Mouse (Mus musculus) CD4-positive, CD25-positive, alpha-beta regulatory T cell, adult 4 months (primary cell): Measurements from ENCODE around the gene Asb16. TPM values are rescaled to one million over a fixed set of nuclear protein-coding genes. Genes with fewer than 3 reads are reported as not detected.
A peak's percentile ranks its signal among the peaks of the same experiment; 100 is the strongest.
"Not testable (repeated sequence)": the region's sequence is repeated elsewhere in the genome, so short reads cannot be mapped to it uniquely, and the experiment has no call there.

Experiments
- ATAC-seq: one replicate; pipeline ENCODE4 v1.8.0; 2017
- polyA plus RNA-seq, 2 experiments: library from polyadenylated mRNA; unstranded; fragments of 100-300 nt; shearing (Covaris generic); gene quantifications; one replicate each; pipeline ENCODE4 v1.2.1; 2017

Asb16 gene
- polyA plus RNA-seq, 2 experiments from 2014 or later = not detected

DNA sequence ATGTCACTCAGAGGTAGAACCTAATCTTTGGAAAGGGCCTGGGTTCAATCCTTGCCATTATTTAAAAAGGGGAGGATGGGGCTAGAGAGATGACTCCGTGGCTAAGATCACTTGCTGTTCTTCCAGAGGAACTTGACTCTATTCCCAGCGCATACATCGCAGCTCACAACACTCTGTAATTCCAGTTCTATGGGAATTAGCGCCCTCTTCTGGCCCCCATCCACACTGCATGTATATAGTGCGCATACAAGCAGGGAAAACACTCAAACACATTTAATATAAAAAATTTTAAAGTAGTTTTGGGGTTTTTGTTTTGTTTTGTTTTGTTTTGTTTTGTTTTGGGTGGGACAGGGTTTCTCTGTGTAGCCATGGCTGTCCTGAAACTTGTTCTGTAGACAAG, 26.7 kb upstream of the Asb16 start:
- no peak for ATAC-seq

DNA sequence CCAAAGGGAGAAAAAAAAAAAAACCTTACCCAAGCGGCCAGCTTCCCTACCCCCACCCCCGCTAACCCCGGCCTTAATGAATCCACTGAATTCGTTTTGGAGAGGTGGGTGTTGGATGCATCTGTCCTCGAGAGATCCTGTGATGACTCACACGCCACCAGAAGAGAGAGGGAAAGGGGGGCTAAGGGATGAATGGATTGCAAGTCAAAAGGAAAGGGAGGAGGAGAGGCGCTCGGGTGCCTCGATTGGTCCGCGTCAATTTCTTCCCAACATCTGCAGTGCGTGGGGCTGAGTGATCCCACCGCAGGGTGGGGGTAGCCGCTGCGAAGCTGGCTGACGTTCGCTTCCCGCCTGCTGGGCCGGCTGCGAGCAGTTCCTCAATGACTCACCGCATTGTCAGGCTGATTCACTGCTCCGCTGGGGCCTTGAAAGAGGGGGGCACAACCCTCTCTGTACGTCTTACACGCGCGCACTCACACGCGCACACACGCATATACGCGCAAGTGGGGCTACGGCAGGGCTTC, 23.6 kb upstream of the Asb16 start:
- peak; percentile 53 for ATAC-seq

DNA sequence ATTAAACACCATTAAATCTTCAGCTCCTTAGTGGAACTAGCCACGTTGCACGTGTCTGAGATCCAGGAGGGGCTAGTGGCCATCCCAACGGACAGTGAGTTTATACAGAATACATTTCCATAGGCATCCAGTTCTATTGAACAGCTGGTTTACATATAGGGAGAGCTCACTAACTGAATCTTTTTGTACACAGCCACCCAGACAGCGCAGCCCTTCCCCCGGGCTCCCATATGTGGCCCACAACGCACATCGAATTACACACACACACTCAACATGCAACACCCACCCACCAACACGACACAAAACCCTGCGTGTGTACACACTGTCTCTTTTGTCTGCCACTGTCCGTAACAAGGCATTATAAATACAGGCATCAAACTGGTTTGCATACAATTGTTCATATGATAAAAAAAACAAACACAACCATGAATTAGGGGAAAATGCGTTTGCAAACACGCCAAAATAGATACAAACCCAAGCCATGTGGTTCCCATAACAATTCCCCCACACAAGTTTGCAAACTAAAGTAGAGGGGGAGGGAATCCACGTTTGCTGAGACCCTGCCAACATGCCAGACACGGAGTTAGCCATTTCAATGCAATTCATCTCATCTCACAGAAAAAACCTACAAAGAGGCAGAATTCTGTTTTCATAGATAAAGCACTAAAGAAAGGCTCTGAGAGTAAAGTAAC, 22.8 kb upstream of the Asb16 start:
- ATAC-seq = no peak

DNA sequence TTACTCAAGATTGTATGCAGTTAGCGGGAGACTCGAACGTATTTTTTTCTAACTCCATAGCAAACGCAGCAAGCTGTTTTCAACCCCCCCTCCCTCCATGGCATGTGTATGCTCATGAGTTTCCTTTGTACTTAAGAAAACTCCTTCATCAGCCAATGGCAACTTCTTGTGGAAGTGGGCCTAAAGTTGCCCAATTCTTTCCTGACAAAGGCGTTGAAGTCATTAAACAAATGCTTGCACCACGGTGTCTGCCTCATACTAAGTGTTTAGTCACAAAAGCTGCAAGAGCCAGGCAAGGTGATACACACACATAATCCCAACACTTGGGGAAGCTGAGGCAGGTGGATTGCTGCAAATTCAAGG, 22.3 kb upstream of the Asb16 start:
- ATAC-seq = no peak

DNA sequence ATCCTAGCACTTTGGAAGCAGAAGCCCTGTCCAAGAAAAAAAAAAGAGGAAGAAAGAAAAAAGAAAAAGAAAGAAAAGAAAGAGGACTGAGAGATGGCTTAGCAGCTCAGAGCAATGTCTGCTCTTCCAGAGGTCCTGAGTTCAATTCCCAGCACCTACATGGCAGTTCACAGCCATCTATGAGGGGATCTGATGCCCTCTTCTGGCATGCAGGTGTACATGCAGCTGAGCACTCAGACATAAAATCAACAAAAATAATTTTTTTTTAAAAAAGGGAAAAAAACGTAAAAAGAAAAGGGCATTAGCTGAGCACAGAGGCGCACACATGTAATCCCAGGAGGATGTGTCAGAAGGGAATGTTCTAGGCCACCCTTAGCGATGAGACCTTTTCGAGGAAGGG, 21.7 kb upstream of the Asb16 start:
- ATAC-seq = no peak

DNA sequence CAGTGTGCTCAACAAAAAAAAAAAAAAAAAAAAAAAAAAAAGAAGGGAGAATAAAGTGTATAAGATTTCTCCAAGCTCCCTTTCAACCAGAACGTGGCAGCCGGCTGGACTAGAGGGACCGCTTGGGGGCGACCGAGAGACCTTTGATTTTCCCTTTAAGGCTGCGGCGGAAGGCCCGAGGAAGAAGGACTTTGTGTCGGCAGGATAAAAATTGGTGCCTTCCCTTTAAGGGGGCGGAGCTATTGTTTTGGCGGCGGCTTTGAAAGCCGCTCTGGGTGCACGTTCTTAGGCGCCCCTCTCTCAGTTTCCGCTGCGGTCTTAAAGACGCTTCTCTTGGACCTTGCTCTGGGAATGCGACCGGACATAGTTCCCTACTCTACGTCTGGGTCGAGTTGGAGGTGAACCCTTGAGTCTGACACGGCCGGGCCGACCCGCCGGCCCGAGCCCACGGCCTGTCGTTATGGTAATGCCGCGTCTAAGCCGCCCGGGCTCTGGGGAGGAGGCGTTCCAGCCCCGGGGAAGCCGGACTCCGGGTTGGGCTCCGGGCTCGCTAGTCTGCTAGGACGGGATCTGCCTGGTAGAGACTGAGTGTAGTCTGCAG, 19.8 kb upstream of the Asb16 start, which contains the start of gene BC030867:
TSS of gene BC030867 (plus strand) at position 253 of the 601 bp plus-strand sequence.
- ATAC-seq = peak; percentile 90

DNA sequence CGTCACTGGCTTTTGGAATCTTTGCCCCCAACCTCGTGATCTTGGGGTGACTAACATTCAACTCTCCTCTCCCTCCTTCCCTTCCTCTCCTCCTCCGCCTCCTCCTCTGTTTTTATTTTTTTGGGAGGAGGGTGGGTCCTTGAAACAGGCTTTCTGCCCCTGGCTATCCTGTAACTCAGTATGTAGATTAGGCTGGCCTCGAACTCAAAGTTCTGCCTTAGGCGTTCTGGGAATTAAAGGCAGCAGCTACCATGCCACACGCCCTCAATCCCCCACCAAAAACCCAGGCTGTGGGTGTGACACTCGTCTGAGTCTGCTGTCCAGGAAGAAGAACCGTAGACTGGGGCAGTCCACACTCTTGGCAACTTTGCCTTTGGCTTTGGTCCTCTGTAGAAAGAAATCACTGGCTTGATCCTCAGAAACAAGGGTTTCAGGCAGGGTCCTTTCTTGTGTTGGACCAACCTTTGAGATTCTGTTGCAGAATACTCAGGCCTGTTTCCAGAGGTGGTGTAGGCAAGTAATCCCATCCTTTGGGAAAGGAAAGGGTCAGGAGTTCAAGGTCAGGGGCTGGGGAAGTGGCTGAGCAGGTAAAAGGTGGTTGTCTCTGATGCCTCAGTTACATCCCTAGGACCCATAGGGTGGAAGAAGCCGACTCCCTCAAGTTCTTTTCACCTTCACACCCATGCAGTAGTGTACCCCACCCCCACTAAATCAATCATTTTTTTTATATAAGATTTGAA, 19.0 kb upstream of the Asb16 start:
- ATAC-seq = no peak

DNA sequence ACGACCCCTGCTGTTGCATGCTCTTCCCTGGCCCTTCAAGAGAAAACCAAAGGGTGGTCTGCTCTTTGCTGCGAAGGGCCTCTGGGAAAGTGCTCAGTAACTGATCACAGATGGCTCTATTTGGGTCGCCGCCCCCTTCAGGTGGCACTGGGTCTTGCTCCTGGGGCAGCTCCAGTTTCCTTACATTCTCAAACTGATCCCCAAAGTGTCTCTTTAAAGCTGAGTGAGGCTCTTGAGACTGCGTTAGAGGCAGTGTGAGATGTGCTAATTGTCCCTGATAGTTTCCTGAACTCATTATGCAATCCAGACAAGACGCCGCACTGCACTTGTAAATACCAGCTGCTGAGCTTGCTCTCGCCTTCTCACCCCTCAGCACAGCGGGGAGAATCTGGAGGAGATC, 11.0 kb upstream of the Asb16 start:
- no peak for ATAC-seq

DNA sequence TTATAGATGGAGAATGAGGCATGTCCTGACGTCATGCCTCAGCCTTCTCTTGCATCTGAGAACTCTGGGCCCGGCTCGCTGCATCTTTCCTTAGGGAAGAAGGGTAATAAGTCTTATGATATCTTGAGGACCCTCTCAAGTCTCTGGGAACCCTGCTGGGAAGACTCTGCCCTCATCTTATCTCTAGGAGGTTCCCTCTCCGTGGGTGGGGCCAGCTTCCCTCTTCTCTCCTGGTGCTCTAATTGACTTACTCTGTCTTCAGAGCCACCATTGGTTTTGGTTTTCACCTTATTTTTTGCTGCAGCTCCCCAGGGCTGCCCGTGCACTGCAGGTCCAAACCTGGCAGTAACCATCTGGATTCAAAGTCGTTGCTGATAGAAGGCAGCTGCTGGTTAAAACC, 10.4 kb upstream of the Asb16 start:
- no peak for ATAC-seq

DNA sequence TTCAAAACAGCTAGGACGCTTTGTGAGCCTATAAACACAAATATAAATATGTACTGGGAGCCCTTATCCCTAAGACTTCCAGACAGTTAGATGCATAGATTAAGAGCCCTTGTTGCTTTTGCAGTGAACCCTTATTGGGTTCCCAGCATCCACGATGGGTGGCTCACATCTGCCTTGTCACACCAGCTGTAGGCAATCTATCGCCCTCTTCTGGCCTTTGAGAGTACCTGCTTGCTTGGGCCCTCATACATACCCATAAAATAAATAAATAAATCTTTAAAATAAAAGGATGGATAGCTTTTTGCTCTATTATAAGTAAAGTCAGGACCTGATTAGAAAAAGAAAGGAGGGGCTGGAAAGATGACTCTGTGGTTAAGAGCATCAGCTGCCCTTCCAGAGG, 10.0 kb upstream of the Asb16 start:
- no peak for ATAC-seq

DNA sequence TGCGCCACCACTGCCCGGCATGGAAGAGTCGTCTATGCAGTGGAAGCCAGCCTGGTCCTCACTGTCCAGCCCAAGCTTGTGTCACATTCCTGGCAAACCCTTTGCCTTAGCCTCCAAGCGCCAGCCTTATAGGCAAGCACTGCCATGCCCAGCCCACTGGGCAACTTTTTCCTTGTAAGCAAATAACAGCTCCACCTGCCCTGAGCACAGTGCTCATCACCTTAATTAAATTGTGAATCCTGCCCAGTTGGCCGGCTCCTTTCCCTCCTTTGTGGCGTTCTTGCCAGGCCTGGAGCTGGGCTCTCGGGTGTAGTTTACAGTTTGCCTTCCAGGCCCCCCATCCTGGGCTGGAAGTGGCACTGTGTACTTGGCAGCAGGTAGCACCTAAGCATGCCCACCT, 5.3 kb upstream of the Asb16 start:
- ATAC-seq = no peak

DNA sequence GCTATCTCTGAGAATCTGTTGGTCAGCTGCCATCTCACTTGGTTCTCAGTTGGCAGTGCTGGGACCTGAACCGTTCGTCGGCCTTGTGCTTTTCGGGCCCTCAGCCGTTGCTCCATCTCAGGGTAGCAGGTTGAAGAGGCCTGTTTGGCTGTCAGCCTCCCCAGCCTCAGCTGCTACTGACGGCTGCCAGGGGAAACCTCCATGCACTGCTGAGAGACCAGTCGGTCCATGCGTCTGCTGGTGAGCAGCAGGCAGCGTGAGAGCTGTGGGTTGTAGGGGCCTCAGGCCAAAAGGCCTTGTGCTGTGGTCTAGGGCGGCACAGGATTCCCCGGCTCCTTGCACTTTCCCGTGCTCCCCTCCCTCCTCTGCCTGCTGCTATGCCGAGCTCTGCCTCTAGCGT, 2.7 kb upstream of the Asb16 start:
- ATAC-seq = no peak

DNA sequence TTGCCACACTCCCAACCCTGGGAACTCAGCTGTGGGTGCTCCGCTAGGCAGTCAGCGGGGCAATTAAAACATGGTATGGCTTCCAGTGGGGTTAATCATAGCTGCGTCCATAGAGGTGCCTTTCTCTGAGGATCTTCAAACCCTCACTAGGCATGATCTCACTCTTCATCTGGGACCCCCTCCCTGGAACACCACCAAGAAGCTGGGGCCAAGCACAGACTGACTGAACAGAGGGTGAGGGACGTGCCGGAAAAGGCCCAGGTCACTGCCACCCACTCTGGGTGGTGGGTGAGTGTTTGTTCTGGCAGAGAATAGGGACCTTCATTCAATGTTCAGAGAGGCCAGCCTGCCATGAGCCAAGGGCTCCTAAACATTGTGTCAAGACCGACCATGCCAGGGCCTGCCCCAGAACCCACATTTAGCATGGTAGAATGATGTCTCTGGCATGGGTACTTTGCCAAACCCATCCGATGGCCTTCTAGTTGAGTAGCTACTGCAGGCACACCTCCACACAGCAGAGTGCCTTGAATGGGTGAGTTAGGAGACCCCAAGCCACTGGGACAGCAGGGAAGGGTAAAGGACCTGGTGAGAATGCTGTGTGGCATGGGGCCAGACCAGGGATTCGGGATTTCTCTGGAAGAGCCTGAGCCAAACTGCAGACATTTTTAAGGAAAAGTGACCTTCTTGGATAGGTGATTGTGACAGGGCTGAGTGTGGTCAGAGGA, 1.8 kb upstream of the Asb16 start:
- ATAC-seq = no peak

DNA sequence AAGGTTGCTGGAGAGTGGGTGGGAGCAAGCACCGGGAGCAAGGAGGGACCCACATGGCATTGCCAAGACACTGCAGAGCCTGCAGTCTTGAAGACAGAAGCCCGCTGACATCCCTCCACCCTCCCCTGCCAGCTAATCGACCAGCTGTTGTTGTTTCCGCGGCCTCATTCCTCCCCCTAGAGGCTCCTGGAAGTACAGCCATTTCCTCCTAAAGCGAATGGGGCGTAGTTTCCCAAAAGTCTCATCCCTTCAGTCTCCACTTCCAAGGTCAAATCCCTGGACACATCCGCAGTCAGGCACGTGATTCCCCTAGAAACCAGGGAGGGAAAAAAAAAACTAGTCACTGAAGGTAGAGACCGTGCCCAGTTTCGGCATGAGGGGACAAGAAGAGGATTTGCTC, 1.1 kb upstream of the Asb16 start:
- ATAC-seq = peak; percentile 49

DNA sequence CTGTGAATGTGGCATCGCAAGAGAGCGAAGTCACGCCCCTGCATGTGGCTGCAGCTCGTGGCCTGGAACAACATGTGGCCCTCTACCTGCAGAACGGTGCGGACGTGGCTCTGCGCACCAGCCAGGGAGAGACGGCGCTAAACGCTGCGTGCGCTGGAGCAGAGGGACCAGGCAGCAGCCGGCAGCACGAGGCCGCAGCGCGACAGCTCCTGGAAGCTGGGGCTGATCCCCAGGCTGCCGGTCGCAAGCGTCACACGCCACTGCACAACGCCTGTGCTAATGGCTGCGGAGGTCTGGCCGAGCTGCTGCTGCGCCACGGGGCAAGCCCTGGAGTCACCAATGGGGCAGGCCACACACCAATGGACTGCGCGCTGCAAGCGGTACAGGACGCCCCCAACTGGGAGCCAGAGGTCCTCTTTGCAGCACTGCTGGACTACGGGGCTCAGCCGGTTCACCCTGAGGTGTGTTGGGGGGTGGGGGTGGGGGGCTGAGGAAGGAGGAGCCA, 7.9 kb downstream of the Asb16 start:
- no peak for ATAC-seq

DNA sequence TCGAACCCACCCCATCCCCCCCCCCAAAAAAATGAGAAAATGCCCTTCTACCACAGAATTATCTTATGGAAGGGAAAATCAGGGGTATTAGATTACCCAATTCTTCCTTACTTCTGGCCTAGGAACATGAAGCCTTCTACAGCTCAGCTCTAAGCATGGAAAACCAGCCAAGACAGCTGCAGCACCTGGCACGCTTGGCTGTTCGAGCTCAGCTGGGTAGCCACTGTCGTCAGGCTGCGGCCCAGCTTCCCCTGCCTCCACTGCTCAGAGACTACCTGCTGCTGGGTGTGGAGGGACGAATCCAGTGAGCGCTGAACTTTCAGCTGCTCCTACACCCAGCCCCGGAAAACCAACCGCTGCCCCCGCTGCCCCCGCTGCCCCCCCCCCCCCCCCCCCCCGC, 9.2 kb downstream of the Asb16 start:
- ATAC-seq = no peak

DNA sequence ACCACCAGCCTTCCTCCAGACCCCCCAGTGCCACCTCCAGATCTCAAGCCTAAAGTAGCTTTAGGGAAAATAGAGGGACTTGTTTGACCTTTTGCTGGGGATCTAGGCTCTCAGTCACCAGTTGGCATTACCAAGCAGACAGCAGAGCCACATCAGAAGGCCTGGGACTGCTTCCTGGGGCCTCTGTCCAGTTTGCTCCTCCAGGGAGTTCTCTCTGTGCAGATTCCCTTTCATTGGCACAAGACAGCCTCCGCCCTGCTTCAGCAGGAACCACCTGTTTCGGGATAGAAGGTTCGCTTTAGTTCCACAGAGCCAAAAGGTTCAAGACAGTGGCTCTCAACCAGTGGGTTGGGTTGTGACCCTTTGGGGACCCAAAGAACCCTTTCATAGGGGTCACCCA, 11.1 kb downstream of the Asb16 start:
- ATAC-seq = no peak

DNA sequence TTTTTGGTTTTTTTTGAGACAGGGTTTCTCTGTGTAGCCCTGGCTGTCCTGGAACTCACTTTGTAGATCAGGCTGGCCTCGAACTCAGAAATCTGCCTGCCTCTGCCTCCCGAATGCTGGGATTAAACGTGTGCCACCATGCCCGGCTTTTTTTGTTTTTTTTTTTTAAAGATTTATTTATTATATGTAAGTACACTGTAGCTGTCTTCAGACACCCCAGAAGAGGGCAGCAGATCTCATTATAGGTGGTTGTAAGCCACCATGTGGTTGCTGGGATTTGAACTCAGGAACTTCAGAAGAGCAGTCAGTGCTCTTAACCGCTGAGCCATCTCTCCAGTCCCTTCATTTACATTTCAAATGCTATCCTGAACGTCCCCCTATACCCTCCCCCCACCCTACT, 11.7 kb downstream of the Asb16 start:
- ATAC-seq = not testable (repeated sequence)

DNA sequence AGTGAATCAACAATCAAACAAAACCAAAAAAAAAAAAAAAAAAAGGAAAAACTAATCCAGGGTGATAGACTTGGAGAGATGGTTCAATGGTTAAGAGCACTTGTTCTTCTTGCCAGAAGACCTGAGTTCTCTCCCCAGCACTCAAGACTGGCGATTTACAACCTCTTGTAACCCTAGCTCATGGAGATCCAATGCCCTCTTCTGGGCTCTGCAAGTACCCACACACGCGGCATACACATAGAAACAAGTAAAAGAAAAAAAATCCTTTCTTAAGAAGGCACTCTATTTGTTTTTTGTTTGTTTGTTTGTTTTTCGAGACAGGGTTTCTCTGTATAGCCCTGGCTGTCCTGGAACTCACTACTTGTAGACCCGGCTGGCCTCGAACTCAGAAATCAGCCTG, 15.4 kb downstream of the Asb16 start:
- no peak for ATAC-seq

DNA sequence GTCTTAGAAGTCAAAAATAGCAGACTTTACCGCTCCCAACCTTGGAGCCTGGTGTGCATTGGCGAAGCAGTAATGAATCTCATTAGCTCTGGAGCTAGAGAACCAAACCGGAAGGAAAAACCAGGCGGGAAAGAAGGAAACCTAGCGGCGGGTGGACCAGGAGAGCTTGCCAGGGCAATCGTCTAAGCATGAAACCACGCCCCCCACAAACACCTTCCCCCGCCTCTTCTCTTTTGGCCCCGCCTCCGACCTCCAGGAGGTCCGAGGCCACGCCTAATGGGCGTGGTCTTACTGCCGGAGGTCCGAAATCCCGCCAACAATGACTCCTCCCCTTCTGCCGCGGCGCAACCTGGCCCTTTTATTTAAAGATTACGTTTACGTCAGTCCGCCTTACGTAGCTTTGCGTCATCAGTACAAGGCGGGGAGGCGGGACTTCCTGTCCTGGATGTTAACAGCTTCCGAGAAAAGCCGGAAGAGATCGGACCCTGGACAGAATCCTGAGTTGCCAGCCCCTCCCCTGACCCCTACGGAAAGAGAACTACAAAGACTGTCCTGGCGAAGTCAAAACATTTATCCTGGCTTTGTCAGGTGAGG, 16.1 kb downstream of the Asb16 start, which contains the start of gene Tmub2:
TSS of gene Tmub2 (plus strand) at position 431 of the 594 bp plus-strand sequence.
- ATAC-seq = peak; percentile 98

DNA sequence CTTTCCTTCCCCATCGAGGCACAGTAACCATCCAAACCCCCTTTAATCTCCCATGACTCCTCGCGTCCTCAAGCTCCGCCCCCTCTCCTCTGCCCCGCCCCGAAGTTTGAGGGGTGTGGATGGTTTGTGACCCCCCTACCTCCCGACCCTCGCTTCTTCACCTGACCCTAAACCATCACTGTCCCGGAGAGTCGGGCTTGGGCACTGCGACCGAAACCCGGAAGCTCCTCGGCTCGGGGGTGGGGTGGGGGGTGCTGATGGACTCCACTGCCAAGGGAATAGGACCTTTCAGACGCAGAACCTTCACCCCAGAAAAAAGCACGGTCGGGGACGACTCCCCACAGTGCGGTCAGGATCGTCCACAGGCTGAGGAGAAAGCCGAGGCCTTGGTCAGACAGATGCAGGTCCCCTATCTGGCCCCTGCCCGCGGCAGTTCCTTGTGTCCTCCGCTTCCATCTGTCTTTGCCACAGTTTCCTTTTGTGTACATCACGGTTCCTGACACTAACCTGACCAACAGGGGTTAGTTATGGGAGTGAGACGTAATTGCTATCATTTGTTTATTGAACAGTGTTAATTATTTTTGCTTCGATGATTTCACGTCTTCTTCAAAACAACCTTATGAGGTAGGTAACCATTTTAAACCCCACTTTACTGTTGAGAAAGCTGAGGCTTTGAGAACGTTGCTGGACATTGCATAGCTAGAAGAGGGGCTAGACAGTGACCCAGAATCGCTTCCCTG, 16.7 kb downstream of the Asb16 start:
- ATAC-seq = peak; percentile 54

DNA sequence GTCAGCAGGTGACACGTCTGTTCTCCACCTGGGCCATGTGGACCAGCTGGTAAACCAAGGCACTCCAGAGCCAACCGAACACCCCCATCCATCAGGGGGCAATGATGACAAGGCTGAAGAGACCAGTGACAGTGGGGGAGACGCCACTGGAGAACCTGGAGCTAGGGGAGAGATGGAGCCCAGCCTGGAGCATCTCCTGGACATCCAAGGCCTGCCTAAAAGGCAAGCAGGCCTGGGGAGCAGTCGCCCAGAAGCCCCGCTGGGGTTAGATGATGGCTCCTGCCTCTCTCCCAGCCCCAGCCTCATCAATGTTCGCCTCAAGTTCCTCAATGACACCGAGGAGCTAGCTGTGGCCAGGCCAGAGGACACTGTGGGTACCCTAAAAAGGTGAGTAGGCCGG, 18.9 kb downstream of the Asb16 start:
- ATAC-seq = no peak
